Mouse (Mus musculus) megakaryocyte-erythroid progenitor cell, adult 5-6 weeks (primary cell): ENCODE measurements at regions not wholly inside any gene's neighbourhood (a gene's known extent, or its start where the extent isn't known, plus 50 kb on each side); places are given as distances from the start of the nearest gene placed in this dataset.

Experiments
- ATAC-seq: replicated peaks from 2 replicates; pipeline ENCODE4 v1.8.0; 2016; ENCODE audit warnings: mild to moderate bottlenecking, inconsistent platforms; ENCODE audit not compliant: severe bottlenecking, poor library complexity, low FRiP score, low TSS enrichment

- ATAC-seq, result no peak
Measured at GRCm38 (mm10) chr17:72782775-72783174, 53.5 kb upstream of the Ypel5 start.

GRCm38 (mm10) chr17:72781786-72782185 is 54.5 kb upstream of the Ypel5 start:
- peak; percentile 92 for ATAC-seq

- no peak for ATAC-seq
Measured at GRCm38 (mm10) chr17:72768266-72768665, 68.0 kb upstream of the Ypel5 start.

- ATAC-seq, result no peak
Measured at GRCm38 (mm10) chr17:72760937-72761336, 75.3 kb upstream of the Ypel5 start.

DNA sequence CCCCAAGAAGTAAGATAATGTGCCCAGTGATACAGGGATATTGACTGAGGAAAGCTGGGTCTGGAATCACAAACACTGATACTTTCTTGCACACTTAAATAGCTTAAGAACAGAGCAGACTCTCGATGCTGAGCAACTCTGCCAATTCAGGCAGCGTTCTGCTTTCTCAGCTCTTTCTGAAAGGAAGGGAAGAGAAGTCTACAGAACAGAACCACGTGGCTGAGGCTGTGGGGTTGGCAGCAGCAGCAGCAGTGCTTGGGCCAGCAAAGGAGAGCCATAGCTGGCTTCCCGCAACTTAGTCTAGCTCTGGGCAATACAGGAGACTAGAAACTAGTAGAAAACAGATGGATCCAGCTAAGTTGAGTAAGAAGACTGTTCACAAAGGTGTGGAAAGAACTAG is 89.8 kb upstream of the Ypel5 start:
- no peak for ATAC-seq

GRCm38 (mm10) chr17:72733006-72733405 is 103.2 kb upstream of the Ypel5 start:
- ATAC-seq, result no peak

DNA sequence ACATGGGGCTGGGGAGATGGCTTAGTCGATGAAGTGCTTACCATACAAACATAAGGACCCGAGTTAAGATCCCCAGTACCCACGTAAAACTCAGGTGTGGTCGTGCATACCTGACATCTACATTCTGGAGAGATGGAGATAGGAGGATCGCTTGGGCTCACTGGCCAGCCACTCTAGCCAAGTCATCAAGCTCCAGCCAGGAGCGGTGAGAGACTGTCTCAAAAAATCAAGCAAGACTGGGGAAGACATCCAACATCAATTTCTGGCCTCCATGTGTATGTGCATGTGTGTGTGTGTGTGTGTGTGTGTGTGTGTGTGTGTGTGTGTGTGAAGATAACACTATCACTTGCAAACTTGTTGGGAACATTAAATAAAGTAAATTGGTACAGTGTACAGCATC is 104.6 kb upstream of the Ypel5 start:
- no peak for ATAC-seq

- ATAC-seq, result no peak
Measured at GRCm38 (mm10) chr17:72731175-72731574, 105.1 kb upstream of the Ypel5 start.

DNA sequence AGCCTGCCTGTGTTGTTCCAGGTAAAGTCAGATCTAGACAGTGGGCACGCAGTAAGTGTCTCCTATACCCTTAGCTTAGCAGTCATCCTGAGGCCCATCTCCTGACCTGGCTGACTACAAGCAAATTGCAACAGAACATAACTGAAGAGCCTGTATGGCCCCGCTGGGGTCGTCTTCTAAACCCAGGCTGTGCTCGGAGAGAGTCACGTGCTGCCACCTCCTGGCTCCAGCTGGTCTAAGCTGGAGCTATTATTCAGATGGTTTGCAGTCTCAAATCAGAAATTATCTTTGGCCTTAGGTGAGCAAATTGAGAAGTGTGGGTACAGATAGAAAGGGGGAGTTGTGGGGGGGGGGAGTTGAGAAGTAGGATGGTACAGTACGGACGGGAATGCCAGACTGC is 115.5 kb upstream of the Ypel5 start:
- ATAC-seq, result no peak

- ATAC-seq, result no peak
Measured at GRCm38 (mm10) chr17:72719618-72720017, 115.2 kb upstream of the Alk start.

DNA sequence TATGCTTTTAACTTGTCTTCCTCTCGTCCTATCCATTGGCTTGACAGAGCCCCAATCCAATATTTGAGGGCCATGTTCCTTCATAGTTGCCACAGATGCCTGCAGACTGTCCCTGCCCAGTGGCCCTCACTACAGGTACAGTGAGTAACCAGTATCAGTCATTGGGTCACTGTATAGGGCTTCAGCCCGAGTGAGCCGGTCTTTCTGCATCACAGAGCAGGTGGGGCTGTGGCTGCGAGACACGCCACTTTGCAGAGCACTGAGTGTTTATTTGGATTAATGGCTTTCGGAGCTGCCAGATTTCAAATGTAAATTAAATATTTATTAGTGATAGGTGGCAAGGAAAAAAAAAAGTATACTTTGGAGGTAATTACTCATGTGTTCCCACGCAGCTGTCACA is 87.2 kb upstream of the Alk start:
- ATAC-seq, result no peak

- no peak for ATAC-seq
Measured at GRCm38 (mm10) chr17:72689606-72690005, 85.2 kb upstream of the Alk start.

DNA sequence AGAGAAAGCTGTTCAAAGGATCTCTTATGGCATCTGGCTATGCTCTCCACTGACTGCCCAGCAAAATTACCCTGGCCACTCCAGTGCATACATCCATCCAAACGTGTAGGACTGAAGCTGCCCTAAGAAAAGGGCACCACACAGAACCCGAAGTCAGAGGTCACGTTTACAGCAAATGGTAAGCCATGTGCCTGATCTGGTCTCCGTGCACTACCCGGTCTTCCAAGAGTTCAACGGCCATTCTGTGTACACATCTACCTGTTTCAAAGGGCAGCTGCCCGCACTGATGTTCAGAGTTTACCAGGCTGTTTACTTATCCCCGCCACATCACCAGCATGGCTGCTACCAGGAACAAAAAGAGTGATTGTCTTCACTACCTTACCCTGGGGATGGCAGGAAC is 84.4 kb upstream of the Alk start:
- no peak for ATAC-seq

DNA sequence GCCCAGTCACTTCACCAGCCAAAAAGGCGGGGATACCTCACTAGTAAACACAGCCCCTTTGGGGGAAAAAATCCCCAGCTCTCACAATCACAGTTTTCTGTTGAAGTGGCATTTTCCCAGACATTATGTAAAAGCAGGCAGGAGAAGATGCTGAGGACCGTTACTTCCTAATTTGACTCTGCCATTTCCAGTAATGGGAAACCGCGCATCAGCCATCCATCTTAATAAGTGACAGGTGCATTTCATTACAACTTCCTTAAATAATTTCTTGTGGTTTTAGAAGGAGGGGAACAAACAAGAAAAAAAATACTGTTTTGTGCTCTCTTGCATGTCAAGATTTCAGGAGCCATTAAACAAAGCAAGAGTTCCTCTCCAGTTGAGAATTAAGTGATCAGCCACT is 70.2 kb upstream of the Alk start:
- ATAC-seq, result no peak

DNA sequence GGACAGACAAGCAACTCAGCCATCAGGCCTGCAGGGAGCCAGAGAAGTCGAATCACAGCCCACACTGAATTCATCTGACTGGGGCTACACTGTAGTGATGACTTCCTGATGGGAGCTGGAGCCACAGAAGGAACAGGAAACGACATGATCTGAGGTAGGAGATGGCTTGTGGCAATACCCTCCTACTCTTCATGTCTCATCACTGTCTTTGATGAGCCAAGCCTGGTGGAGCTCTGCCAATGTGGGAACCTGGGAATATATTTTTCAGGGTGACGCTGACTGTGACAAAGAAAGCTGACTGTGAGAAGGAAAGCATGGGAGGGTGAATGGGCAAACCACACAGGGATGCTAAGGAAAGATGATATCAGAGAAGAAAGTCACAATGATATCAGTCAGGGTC is 67.6 kb upstream of the Alk start:
- ATAC-seq, result no peak

- no peak for ATAC-seq
Measured at GRCm38 (mm10) chr17:72666961-72667360, 62.5 kb upstream of the Alk start.

- no peak for ATAC-seq
Measured at GRCm38 (mm10) chr17:72661678-72662077, 57.3 kb upstream of the Alk start.

DNA sequence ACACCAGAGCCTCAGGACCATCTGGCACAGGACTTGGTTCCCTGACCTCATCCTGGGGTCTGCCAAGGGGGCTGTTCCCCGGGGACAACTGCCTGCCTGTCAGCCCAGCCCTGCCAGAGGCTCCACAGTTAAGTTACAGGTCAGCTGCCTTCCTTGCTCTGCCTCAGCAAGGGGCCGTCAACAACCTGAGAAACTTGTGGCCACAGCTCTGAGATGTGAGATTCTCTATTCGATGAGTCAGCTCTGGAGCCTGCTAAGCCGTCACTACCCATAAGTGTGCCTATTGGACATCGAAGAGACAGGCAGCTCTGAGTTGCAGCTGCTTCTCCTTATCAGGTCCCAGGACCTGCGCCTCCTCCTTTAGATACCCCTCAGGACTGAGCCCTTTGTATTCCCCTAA is 54.3 kb upstream of the Alk start:
- ATAC-seq, result no peak

DNA sequence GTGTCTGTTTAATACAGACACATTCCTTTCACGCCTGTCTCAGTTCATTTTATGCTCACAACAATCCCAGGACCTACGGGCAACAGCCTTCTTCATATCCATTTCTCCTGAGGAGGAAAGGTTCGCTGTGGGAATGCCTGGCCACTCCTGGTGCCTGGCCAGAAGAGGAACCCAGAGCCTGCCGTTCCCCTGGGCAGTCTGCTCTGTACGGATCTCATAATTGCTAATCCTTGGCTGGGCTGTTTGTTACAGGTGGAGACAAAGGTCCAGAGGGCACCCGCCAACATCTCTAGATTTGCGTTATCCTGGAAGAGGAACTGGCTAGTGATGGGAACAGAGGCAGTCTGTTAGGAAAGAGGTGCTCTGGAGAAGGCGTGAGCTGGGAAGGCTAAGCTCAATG is 53.4 kb upstream of the Alk start:
- no peak for ATAC-seq
